ENCODE assay signal across 16 mouse cellular contexts in the genomic region with DNA sequence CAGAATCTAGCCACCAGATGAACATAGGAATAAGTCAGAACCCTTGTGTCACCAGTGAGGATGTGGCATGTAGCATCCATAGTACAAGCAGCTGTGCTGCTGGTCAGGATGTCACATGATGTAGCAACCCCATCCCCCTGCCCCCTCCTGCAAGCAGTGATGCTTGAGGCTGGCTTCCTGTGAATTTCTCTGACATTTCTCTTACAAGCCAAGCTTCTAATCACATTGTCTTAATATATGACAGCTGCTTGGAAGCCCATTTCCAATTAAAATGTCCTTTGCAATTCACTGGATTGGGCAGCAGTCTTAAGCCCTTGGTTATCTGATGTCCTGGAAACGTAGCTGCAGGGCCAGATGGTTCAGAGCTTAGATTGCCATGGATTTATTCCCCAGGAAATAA.
DNase-seq lines count a peak whose midpoint lies in the region; ATAC-seq lines count a peak whose summit lies in the region.
"Had no signal": no experiment of that assay in that cellular context is flagged by ENCODE, and none has a peak within 500 bp of the region (broad histone marks: within the 10 kb centered on the region; RNA-seq: fewer than 3 reads in every experiment).

No protein-coding gene starts in this region.

- H3K4me2 ChIP-seq in forebrain, embryonic 13.5 days: no peak overlapping the region
- H3K4me2 ChIP-seq: embryonic facial prominence, embryonic 12.5 days; hindbrain, embryonic 13.5 days; midbrain, embryonic 15.5 days had no signal

- 0 out of 2 replicates have a peak, but pooled peaks cover 3% of the 10 kb centered on the region for H3K9me3 ChIP-seq in heart, embryonic 10.5 days
- peaks cover 8% of the 10 kb centered on the region; the same call in 1 of the 2 replicates for H3K9me3 ChIP-seq in forebrain, embryonic 13.5 days (replicated peaks)

- H3K27ac ChIP-seq in heart, embryonic 10.5 days: no peak overlapping the region
- no peak overlapping the region for H3K27ac ChIP-seq in forebrain, embryonic 13.5 days
- H3K27ac ChIP-seq: embryonic facial prominence, embryonic 12.5 days; hindbrain, embryonic 13.5 days; midbrain, embryonic 15.5 days had no signal

- H3K36me3 ChIP-seq in heart, embryonic 10.5 days: no peaks in the 10 kb centered on the region
- no peaks in the 10 kb centered on the region for H3K36me3 ChIP-seq in forebrain, embryonic 13.5 days (ENCODE audit: poor library complexity, severe bottlenecking)
- H3K36me3 ChIP-seq: embryonic facial prominence, embryonic 12.5 days; hindbrain, embryonic 13.5 days; midbrain, embryonic 15.5 days had no signal

- intact Hi-C loops in heart, postnatal 10 days (cut with DNase I): no loop called here

- no peak overlapping the region for H3K4me3 ChIP-seq in heart, embryonic 10.5 days
- H3K4me3 ChIP-seq in forebrain, embryonic 13.5 days: no peak overlapping the region
- H3K4me3 ChIP-seq: embryonic facial prominence, embryonic 12.5 days; hindbrain, embryonic 13.5 days; midbrain, embryonic 15.5 days had no signal

- peak; percentile 10 to 13 for DNase-seq in heart, postnatal 10 days
- DNase-seq in heart, embryonic 10.5 days (ENCODE audit: low spot score): no peak
- peak; percentile 7 to 10 for DNase-seq in thymus, adult 18-20 months
- no peak for DNase-seq in thymus, postnatal 0 days (ENCODE audit: low spot score)
- peak; percentile 50 for DNase-seq in retina, postnatal 7 days (ENCODE audit: low read depth, low spot score)
- DNase-seq in frontal cortex, postnatal 14 days (ENCODE audit: low spot score in 2 of 2): no peak
- no peak for DNase-seq in right cerebral cortex, postnatal 36 days (ENCODE audit: low spot score in 2 of 2)
- DNase-seq: kidney, postnatal 25 days; liver; lung, adult 18-20 months; lung, postnatal 36 days had no signal

- no peaks in the 10 kb centered on the region for H3K4me1 ChIP-seq in heart, embryonic 10.5 days
- no peaks in the 10 kb centered on the region for H3K4me1 ChIP-seq in forebrain, embryonic 13.5 days
- H3K4me1 ChIP-seq: embryonic facial prominence, embryonic 12.5 days; hindbrain, embryonic 13.5 days; midbrain, embryonic 15.5 days had no signal

- 59% methylated on average over 1 of the region's 1 CpGs for WGBS in heart, embryonic 10.5 days
- WGBS in forebrain, embryonic 13.5 days: 59% methylated on average over 1 of the region's 1 CpGs

- H3K27me3 ChIP-seq in heart, embryonic 10.5 days (ENCODE audit: insufficient read depth, poor library complexity, severe bottlenecking): no peaks in the 10 kb centered on the region
- no peaks in the 10 kb centered on the region for H3K27me3 ChIP-seq in forebrain, embryonic 13.5 days
- H3K27me3 ChIP-seq: embryonic facial prominence, embryonic 12.5 days; hindbrain, embryonic 13.5 days; midbrain, embryonic 15.5 days had no signal

- H3K9ac ChIP-seq in forebrain, embryonic 13.5 days: no peak overlapping the region
- H3K9ac ChIP-seq: embryonic facial prominence, embryonic 12.5 days; hindbrain, embryonic 13.5 days; midbrain, embryonic 15.5 days had no signal

- no peak for ATAC-seq in forebrain, embryonic 13.5 days
- ATAC-seq: intestine, postnatal 0 days; midbrain, embryonic 15.5 days had no signal

Comparison
In these comparisons a context has a peak if more than half of its experiments do, and no peak if none do; other contexts are left out.
1. DNase-seq: peak in heart, postnatal 10 days (2 of 2), thymus, adult 18-20 months (2 of 2) and retina, postnatal 7 days (single experiment); none in heart, embryonic 10.5 days (single experiment), thymus, postnatal 0 days (single experiment), frontal cortex, postnatal 14 days (0 of 2) and right cerebral cortex, postnatal 36 days (0 of 2).